Mouse (Mus musculus): ENCODE measurements around the gene Endod1. TPM values are rescaled to one million over a fixed set of nuclear protein-coding genes. Genes with fewer than 3 reads are reported as not detected.

The Endod1 gene
- polyA plus RNA-seq, 1 experiment from 2014 or later = 11.9 TPM

- Histone ChIP-seq H3K27me3 (0 out of 2 replicates have a peak, but pooled peaks cover 4% of the 10 kb centered on the region), H3K36me3 (no peaks in the 10 kb centered on the region), H3K27ac (no peak overlapping the region), H3K4me3 (no peak overlapping the region), H3K9ac (no peak overlapping the region), H3K4me2 (replicated peaks) (no peak overlapping the region), H3K4me1 (peaks cover 9% of the 10 kb centered on the region), H3K9me3 (no peaks in the 10 kb centered on the region)
- WGBS = 93% methylated on average over 2 of the region's 2 CpGs
- no peak for ATAC-seq (ENCODE audit: insufficient number of reproducible peaks, insufficient read depth, low FRiP score, low TSS enrichment)
These were observed 3.2 kb downstream of the Endod1 start for GRCm38 (mm10) chr9:14378151-14378550.

GRCm38 (mm10) chr9:14376149-14376548 is 5.2 kb downstream of the Endod1 start:
- WGBS = 89% methylated on average over 4 of the region's 4 CpGs
- Histone ChIP-seq H3K9ac (no peak overlapping the region), H3K4me1 (peaks cover 4% of the 10 kb centered on the region; the same call in 1 of the 2 replicates), H3K36me3 (no peaks in the 10 kb centered on the region), H3K27me3 (0 out of 2 replicates have a peak, but pooled peaks cover 4% of the 10 kb centered on the region), H3K4me2 (replicated peaks) (no peak overlapping the region), H3K9me3 (no peaks in the 10 kb centered on the region), H3K4me3 (no peak overlapping the region), H3K27ac (no peak overlapping the region)
- ATAC-seq (ENCODE audit: insufficient number of reproducible peaks, insufficient read depth, low FRiP score, low TSS enrichment) = no peak

- no peak overlapping the region for H3K27ac ChIP-seq
- no peak overlapping the region for H3K4me3 ChIP-seq
- H3K9me3 ChIP-seq = no peaks in the 10 kb centered on the region
- H3K4me2 ChIP-seq (replicated peaks) = no peak overlapping the region
- no peaks in the 10 kb centered on the region for H3K4me1 ChIP-seq
- no peaks in the 10 kb centered on the region for H3K27me3 ChIP-seq
- no peaks in the 10 kb centered on the region for H3K36me3 ChIP-seq
- H3K9ac ChIP-seq = no peak overlapping the region
- ATAC-seq (ENCODE audit: insufficient number of reproducible peaks, insufficient read depth, low FRiP score, low TSS enrichment) = no peak
These were observed 8.9 kb downstream of the Endod1 start for GRCm38 (mm10) chr9:14372440-14372839.

GRCm38 (mm10) chr9:14369271-14369670 is 12.0 kb downstream of the Endod1 start:
- H3K4me3 ChIP-seq = no peak overlapping the region
- ATAC-seq (ENCODE audit: insufficient number of reproducible peaks, insufficient read depth, low FRiP score, low TSS enrichment) = no peak

DNA sequence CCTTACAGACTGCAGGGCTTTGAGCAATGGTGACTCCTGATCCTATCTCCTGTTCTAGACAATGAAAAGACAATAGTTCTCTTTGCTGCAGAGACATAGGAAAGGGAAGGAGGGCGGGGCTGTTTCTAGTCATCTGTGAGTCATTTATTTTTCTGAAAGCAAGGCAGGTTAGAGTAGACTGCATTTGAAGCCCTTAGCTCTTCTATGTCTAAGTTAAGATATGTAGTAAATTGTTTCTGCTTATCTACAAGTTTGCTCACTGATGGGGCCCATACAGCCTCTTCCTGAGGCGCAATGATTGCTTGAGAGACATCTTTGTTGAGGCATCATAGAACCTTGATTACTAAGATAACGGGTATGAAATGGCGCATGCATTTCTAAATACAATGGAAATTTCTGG is 13.5 kb downstream of the Endod1 start:
- Histone ChIP-seq H3K4me1 (0 out of 2 replicates have a peak, but pooled peaks cover 3% of the 10 kb centered on the region), H3K27me3 (no peaks in the 10 kb centered on the region), H3K4me2 (replicated peaks) (no peak overlapping the region), H3K9ac (no peak overlapping the region), H3K9me3 (no peaks in the 10 kb centered on the region), H3K27ac (no peak overlapping the region), H3K36me3 (no peaks in the 10 kb centered on the region), H3K4me3 (no peak overlapping the region)
- 92% methylated on average over 4 of the region's 4 CpGs for WGBS
- ATAC-seq (ENCODE audit: insufficient number of reproducible peaks, insufficient read depth, low FRiP score, low TSS enrichment) = no peak

More at GRCm38 (mm10) chr9:14369271-14369670, 12.0 kb downstream of the Endod1 start:
- no peaks in the 10 kb centered on the region for H3K27me3 ChIP-seq
- no peak overlapping the region for H3K4me2 ChIP-seq (replicated peaks)
- H3K36me3 ChIP-seq = no peaks in the 10 kb centered on the region
- H3K27ac ChIP-seq = no peak overlapping the region
- H3K4me1 ChIP-seq = 0 out of 2 replicates have a peak, but pooled peaks cover 3% of the 10 kb centered on the region
- H3K9me3 ChIP-seq = no peaks in the 10 kb centered on the region
- H3K9ac ChIP-seq = no peak overlapping the region

GRCm38 (mm10) chr9:14365481-14366125 is 15.7 kb downstream of the Endod1 start:
- Histone ChIP-seq H3K36me3 (no peaks in the 10 kb centered on the region), H3K4me2 (replicated peaks) (no peak overlapping the region), H3K27me3 (no peaks in the 10 kb centered on the region), H3K27ac (no peak overlapping the region), H3K9me3 (no peaks in the 10 kb centered on the region), H3K4me3 (no peak overlapping the region), H3K4me1 (0 out of 2 replicates have a peak, but pooled peaks cover 3% of the 10 kb centered on the region), H3K9ac (no peak overlapping the region)
- ATAC-seq (ENCODE audit: insufficient number of reproducible peaks, insufficient read depth, low FRiP score, low TSS enrichment) = no peak
- 61% methylated on average over 4 of the region's 4 CpGs for WGBS

- H3K4me3 ChIP-seq = no peak overlapping the region
- no peaks in the 10 kb centered on the region for H3K9me3 ChIP-seq
- no peaks in the 10 kb centered on the region for H3K36me3 ChIP-seq
- H3K27me3 ChIP-seq = no peaks in the 10 kb centered on the region
- 0 out of 2 replicates have a peak, but pooled peaks cover 3% of the 10 kb centered on the region for H3K4me1 ChIP-seq
- H3K9ac ChIP-seq = no peak overlapping the region
- H3K27ac ChIP-seq = no peak overlapping the region
- WGBS = 95% methylated on average over 9 of the region's 9 CpGs
- ATAC-seq (ENCODE audit: insufficient number of reproducible peaks, insufficient read depth, low FRiP score, low TSS enrichment) = no peak
- H3K4me2 ChIP-seq (replicated peaks) = no peak overlapping the region
These were observed 16.6 kb downstream of the Endod1 start for GRCm38 (mm10) chr9:14364719-14365118.

DNA sequence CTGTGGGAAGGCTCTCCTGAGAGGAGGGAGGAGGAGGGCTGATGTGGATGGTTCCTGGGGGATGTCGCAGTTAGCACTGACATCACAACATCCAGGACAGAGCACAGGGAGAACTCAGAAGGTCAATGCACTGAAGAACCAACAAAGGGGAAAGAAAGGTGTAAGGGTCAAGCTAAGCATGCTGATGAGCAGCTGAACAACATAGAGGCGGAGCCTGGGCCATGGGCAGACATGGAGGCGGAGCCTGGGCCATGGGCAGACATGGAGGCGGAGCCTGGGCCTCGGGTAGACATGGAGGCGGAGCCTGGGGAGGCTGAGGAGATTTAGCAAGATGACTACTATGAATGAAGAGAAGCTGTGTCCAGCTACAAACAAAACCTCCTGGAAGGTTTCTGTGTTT is 17.8 kb downstream of the Endod1 start:
- Histone ChIP-seq H3K27ac (no peak overlapping the region), H3K36me3 (no peaks in the 10 kb centered on the region), H3K27me3 (no peaks in the 10 kb centered on the region), H3K4me3 (no peak overlapping the region), H3K9me3 (no peaks in the 10 kb centered on the region), H3K4me2 (replicated peaks) (no peak overlapping the region), H3K9ac (no peak overlapping the region), H3K4me1 (0 out of 2 replicates have a peak, but pooled peaks cover 3% of the 10 kb centered on the region)
- 77% methylated on average over 6 of the region's 6 CpGs for WGBS
- ATAC-seq (ENCODE audit: insufficient number of reproducible peaks, insufficient read depth, low FRiP score, low TSS enrichment) = no peak

DNA sequence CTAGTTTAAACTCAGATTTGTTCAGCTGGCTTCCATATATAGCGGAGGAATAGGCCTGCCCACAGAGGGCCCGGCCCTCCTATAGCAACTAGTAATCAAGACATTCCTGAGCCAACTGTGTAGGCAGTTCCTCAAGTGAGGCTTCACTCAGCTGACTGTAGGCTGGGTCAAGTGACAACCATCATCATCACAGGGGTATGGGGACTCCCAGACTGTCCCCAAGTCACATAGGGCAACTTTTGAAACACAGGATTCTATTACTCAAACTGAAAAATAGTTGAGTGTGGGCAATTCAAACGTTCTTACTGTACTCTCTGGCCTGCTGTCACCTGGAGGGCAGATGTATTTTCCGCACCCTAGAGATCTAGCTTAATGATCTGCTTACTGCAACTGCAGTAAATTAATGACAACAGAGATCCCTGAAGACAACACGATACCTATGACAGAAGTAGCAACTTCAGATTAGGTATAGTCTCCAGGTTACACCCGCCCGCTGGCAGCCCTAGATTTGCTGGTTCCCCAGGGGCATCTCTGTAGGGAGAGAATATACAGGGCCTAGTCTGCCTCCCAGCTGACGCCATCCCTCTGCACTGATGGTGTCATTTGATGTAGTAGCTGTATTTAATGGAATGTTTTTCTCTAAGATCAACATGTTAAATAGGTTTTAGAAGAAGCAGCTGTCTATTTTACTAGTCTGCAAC is 19.1 kb downstream of the Endod1 start:
- no peaks in the 10 kb centered on the region for H3K9me3 ChIP-seq
- H3K36me3 ChIP-seq = no peaks in the 10 kb centered on the region
- no peak overlapping the region for H3K9ac ChIP-seq
- WGBS = 84% methylated on average over 8 of the region's 8 CpGs
- 0 out of 2 replicates have a peak, but pooled peaks cover 3% of the 10 kb centered on the region for H3K4me1 ChIP-seq
- ATAC-seq (ENCODE audit: insufficient number of reproducible peaks, insufficient read depth, low FRiP score, low TSS enrichment) = no peak
- H3K4me2 ChIP-seq (replicated peaks) = no peak overlapping the region
- H3K27me3 ChIP-seq = no peaks in the 10 kb centered on the region
- no peak overlapping the region for H3K4me3 ChIP-seq
- H3K27ac ChIP-seq = no peak overlapping the region

- H3K4me3 ChIP-seq = no peak overlapping the region
- H3K4me1 ChIP-seq = no peaks in the 10 kb centered on the region
- H3K27ac ChIP-seq = no peak overlapping the region
- H3K9ac ChIP-seq = no peak overlapping the region
- no peaks in the 10 kb centered on the region for H3K27me3 ChIP-seq
- no peak for ATAC-seq (ENCODE audit: insufficient number of reproducible peaks, insufficient read depth, low FRiP score, low TSS enrichment)
- no peaks in the 10 kb centered on the region for H3K9me3 ChIP-seq
- H3K4me2 ChIP-seq (replicated peaks) = no peak overlapping the region
- 84% methylated on average over 4 of the region's 4 CpGs for WGBS
- no peaks in the 10 kb centered on the region for H3K36me3 ChIP-seq
These were observed 24.3 kb downstream of the Endod1 start for GRCm38 (mm10) chr9:14357033-14357432.

GRCm38 (mm10) chr9:14354852-14355251 is 26.5 kb downstream of the Endod1 start:
- WGBS = 74% methylated on average over 6 of the region's 6 CpGs
- Histone ChIP-seq H3K36me3 (no peaks in the 10 kb centered on the region), H3K4me3 (no peak overlapping the region), H3K9ac (no peak overlapping the region), H3K27me3 (no peaks in the 10 kb centered on the region), H3K9me3 (no peaks in the 10 kb centered on the region), H3K4me2 (replicated peaks) (no peak overlapping the region), H3K27ac (no peak overlapping the region), H3K4me1 (no peaks in the 10 kb centered on the region)
- no peak for ATAC-seq (ENCODE audit: insufficient number of reproducible peaks, insufficient read depth, low FRiP score, low TSS enrichment)

- Histone ChIP-seq H3K9ac (no peak overlapping the region), H3K4me3 (no peak overlapping the region), H3K27me3 (no peaks in the 10 kb centered on the region), H3K36me3 (no peaks in the 10 kb centered on the region), H3K27ac (no peak overlapping the region), H3K4me2 (replicated peaks) (no peak overlapping the region), H3K9me3 (no peaks in the 10 kb centered on the region), H3K4me1 (no peaks in the 10 kb centered on the region)
- no peak for ATAC-seq (ENCODE audit: insufficient number of reproducible peaks, insufficient read depth, low FRiP score, low TSS enrichment)
- 85% methylated on average over 1 of the region's 1 CpGs for WGBS
These were observed 29.0 kb downstream of the Endod1 start for GRCm38 (mm10) chr9:14352337-14352736.
